Mouse (Mus musculus): ENCODE results near the gene Ptpn22. TPM values are rescaled to one million over a fixed set of nuclear protein-coding genes. Genes with fewer than 3 reads are reported as not detected.
"Not testable (repeated sequence)": the region's sequence is repeated elsewhere in the genome, so short reads cannot be mapped to it uniquely, and the experiment has no call there.

The Ptpn22 gene
- total and polyA plus RNA-seq, 3 experiments, result 21.9 to 90.9 (median 46.9) TPM

- H3K4me3 ChIP-seq (replicated peaks in 1 of 3; ENCODE audit: low read depth in 2 of 3, low read length in 2 of 3, poor library complexity in 1 of 3); H3K27ac ChIP-seq (ENCODE audit: insufficient read depth, low read depth); DNase-seq (ENCODE audit: extremely low read depth); H3K4me2 ChIP-seq (ENCODE audit: insufficient read depth, low read depth, poor library complexity, severe bottlenecking); H3K27me3 ChIP-seq (replicated peaks); dilution Hi-C loops (cut with MboI; ENCODE audit: extremely low pct_ligation_motif_present, extremely low pct_unique_long_range_greater_than_20kb, low sequenced_read_pairs); H3K9ac ChIP-seq (ENCODE audit: insufficient read depth, low read depth): not testable (repeated sequence)
- H3K36me3 ChIP-seq (replicated peaks in 1 of 2; ENCODE audit: control insufficient read depth in 1 of 2, insufficient read depth in 1 of 2, low read length in 1 of 2), result peaks cover 22 to 52% of the 10 kb centered on the region in 2 experiments
- H3K9me3 ChIP-seq (replicated peaks; ENCODE audit: low read length), result peaks cover 31% of the 10 kb centered on the region
- in situ Hi-C loops (cut with MboI; ENCODE audit: low pct_ligation_motif_present, low pct_unique_long_range_greater_than_20kb, low sequenced_read_pairs), result loop anchor here (25.0 kb wide), 1 partner anchor 246 kb away; no protein-coding TSS in a partner anchor
- peaks cover 0 to 12% of the 10 kb centered on the region in 2 experiments; a peak in 1 of 4 replicates for H3K4me1 ChIP-seq (ENCODE audit: control insufficient read depth in 1 of 2, insufficient read depth in 2 of 2)
- peaks cover 30% of the 10 kb centered on the region for H3K79me2 ChIP-seq (replicated peaks; ENCODE audit: control insufficient read depth, extremely low read depth, insufficient read depth, poor library complexity, severe bottlenecking)
Measured at GRCm38 (mm10) chr3:103840946-103841345, 18.6 kb upstream of the Ptpn22 start.

- peak overlapping the region; percentile 82 for H3K9ac ChIP-seq (ENCODE audit: insufficient read depth, low read depth)
- H3K27ac ChIP-seq (ENCODE audit: insufficient read depth, low read depth), result peak overlapping the region; percentile 100
- H3K4me3 ChIP-seq (replicated peaks in 1 of 3; ENCODE audit: low read depth in 2 of 3, low read length in 2 of 3, poor library complexity in 1 of 3), result peak overlapping the region; percentile 38 to 63 (median 44)
- peaks cover 12 to 33% of the 10 kb centered on the region in 2 experiments for H3K36me3 ChIP-seq (replicated peaks in 1 of 2; ENCODE audit: control insufficient read depth in 1 of 2, insufficient read depth in 1 of 2, low read length in 1 of 2)
- in situ Hi-C loops (cut with MboI; ENCODE audit: low pct_ligation_motif_present, low pct_unique_long_range_greater_than_20kb, low sequenced_read_pairs), result no loop called here
- H3K27me3 ChIP-seq (replicated peaks), result no peaks in the 10 kb centered on the region
- no peaks in the 10 kb centered on the region for H3K9me3 ChIP-seq (replicated peaks; ENCODE audit: low read length)
- peak overlapping the region; percentile 100 for H3K4me2 ChIP-seq (ENCODE audit: insufficient read depth, low read depth, poor library complexity, severe bottlenecking)
- DNase-seq (ENCODE audit: extremely low read depth), result peak; percentile 90
- dilution Hi-C loops (cut with MboI; ENCODE audit: extremely low pct_ligation_motif_present, extremely low pct_unique_long_range_greater_than_20kb, low sequenced_read_pairs), result no loop called here
- peaks cover 18% of the 10 kb centered on the region for H3K79me2 ChIP-seq (replicated peaks; ENCODE audit: control insufficient read depth, extremely low read depth, insufficient read depth, poor library complexity, severe bottlenecking)
- peaks cover 5 to 75% of the 10 kb centered on the region in 2 experiments; a peak in 3 of 4 replicates for H3K4me1 ChIP-seq (ENCODE audit: control insufficient read depth in 1 of 2, insufficient read depth in 2 of 2)
- TF ChIP-seq MAZ (IDR thresholded peaks at IDR 0.05; ENCODE audit: low read depth, low read length) (0 out of 2 replicates have a peak, but pooled peaks have one; percentile 51), POLR2AphosphoS2 (IDR thresholded peaks at IDR 0.05; ENCODE audit: low read depth, low read length) (no peak), UBTF (IDR thresholded peaks at IDR 0.05; ENCODE audit: low read depth, low read length) (no peak), CHD1 (IDR thresholded peaks at IDR 0.05; ENCODE audit: low read depth, low read length) (no peak; the same call in 1 of the 2 replicates), ELF1 (IDR thresholded peaks at IDR 0.05; ENCODE audit: low read depth, low read length) (0 out of 2 replicates have a peak, but pooled peaks have one; percentile 17), RAD21 (IDR thresholded peaks at IDR 0.05; ENCODE audit: low read depth, low read length) (no peak), PAX5 (IDR thresholded peaks at IDR 0.05; ENCODE audit: low read length) (no peak), E2F4 (IDR thresholded peaks at IDR 0.05; ENCODE audit: insufficient replicate concordance, low read depth, low read length) (no peak), JUN (IDR thresholded peaks at IDR 0.05; ENCODE audit: insufficient read depth, low read depth, low read length) (peak; percentile 35; the same call in 1 of the 2 replicates), TCF12 (IDR thresholded peaks at IDR 0.05; ENCODE audit: low read depth, low read length) (0 out of 2 replicates have a peak, but pooled peaks have one; percentile 52), BHLHE40 (IDR thresholded peaks at IDR 0.05; ENCODE audit: low read depth, low read length) (peak; percentile 98), MEF2A (IDR thresholded peaks at IDR 0.05; ENCODE audit: borderline replicate concordance, low read depth, low read length) (no peak; the same call in 1 of the 2 replicates), POLR2A (IDR thresholded peaks at IDR 0.05; ENCODE audit: low read depth, low read length) (peak; percentile 52; the same call in 1 of the 2 replicates), NRF1 (IDR thresholded peaks at IDR 0.05; ENCODE audit: low read depth, low read length) (no peak), MAFK (IDR thresholded peaks at IDR 0.05; ENCODE audit: insufficient replicate concordance, low read length) (peak; percentile 39; the same call in 1 of the 2 replicates), MYC (IDR thresholded peaks at IDR 0.05; ENCODE audit: low read depth, low read length) (peak; percentile 88), EP300 (IDR thresholded peaks at IDR 0.05; ENCODE audit: low read length) (peak; percentile 79; the same call in 1 of the 2 replicates), CHD2 (IDR thresholded peaks at IDR 0.05; ENCODE audit: low read length) (peak; percentile 80), SIN3A (IDR thresholded peaks at IDR 0.05; ENCODE audit: low read length) (peak; percentile 81; the same call in 1 of the 2 replicates), USF2 (conservative IDR thresholded peaks at IDR 0.05; ENCODE audit: low read depth, low read length) (peak; percentile 53), SMC3 (IDR thresholded peaks at IDR 0.05; ENCODE audit: low read depth, low read length) (peak; percentile 9; the same call in 1 of the 2 replicates), ZKSCAN1 (IDR thresholded peaks at IDR 0.05; ENCODE audit: borderline replicate concordance, low read depth, low read length) (no peak; the same call in 1 of the 2 replicates), IRF4 (IDR thresholded peaks at IDR 0.05; ENCODE audit: low read depth, low read length) (peak; percentile 89), ZC3H11A (IDR thresholded peaks at IDR 0.05; ENCODE audit: low read depth, low read length) (no peak), CTCF (conservative IDR thresholded peaks at IDR 0.05 in 1 of 2, IDR thresholded peaks at IDR 0.05 in 1 of 2; ENCODE audit: low read depth in 2 of 2, low read length in 2 of 2) (no peak), MXI1 (IDR thresholded peaks at IDR 0.05; ENCODE audit: low read depth, low read length) (no peak; the same call in 1 of the 2 replicates), NELFE (IDR thresholded peaks at IDR 0.05; ENCODE audit: low read depth, low read length) (peak; percentile 28; the same call in 1 of the 2 replicates), GABPA (IDR thresholded peaks at IDR 0.05; ENCODE audit: insufficient replicate concordance, low read depth, low read length) (no peak), KAT2A (IDR thresholded peaks at IDR 0.05; ENCODE audit: insufficient replicate concordance, low read length) (0 out of 2 replicates have a peak, but pooled peaks have one; percentile 15), ETS1 (conservative IDR thresholded peaks at IDR 0.05; ENCODE audit: low read depth, low read length) (peak; percentile 95)
Measured at GRCm38 (mm10) chr3:103850644-103851363, 8.8 kb upstream of the Ptpn22 start.

Measured in CH12.LX (cell line).